Mouse (Mus musculus) ES-E14 (cell line): Measurements from ENCODE around the gene Fgr. TPM values are rescaled to one million over a fixed set of nuclear protein-coding genes. Genes with fewer than 3 reads are reported as not detected.
A peak's percentile ranks its signal among the peaks of the same experiment; 100 is the strongest.

Experiments used
- DNase-seq: peaks from one replicate; pipeline ENCODE4 v3.0.0-alpha.2; 2013; ENCODE audit warnings: low read depth, low spot score
- H3K27ac ChIP-seq: 2 replicates; pipeline ENCODE4 v1.5.1; 2012; ENCODE audit warnings: low read depth, mild to moderate bottlenecking, low read length, moderate library complexity, mixed read lengths; ENCODE audit not compliant: poor library complexity, insufficient read depth, severe bottlenecking
- H3K36me3 ChIP-seq: 2 replicates; pipeline ENCODE4 v1.6.1; 2012; ENCODE audit warnings: mild to moderate bottlenecking, low read length, moderate library complexity, mixed read lengths; ENCODE audit not compliant: control insufficient read depth, poor library complexity, insufficient read depth, severe bottlenecking
- H3K4me1 ChIP-seq, 2 experiments: fragments of 150-350 bp in 1 of 2; sonication (generic) in 1 of 2; 2 replicates each; pipeline ENCODE4 v1.6.1; 2012; ENCODE audit warnings: low read length in 2 of 2, mild to moderate bottlenecking in 1 of 2, mixed read lengths in 1 of 2; ENCODE audit not compliant: control insufficient read depth in 2 of 2, insufficient read depth in 2 of 2, poor library complexity in 1 of 2
- H3K4me3 ChIP-seq, 2 experiments: fragments of 150-350 bp in 1 of 2; sonication (generic) in 1 of 2; 2 replicates each; pipeline ENCODE4 v1.5.1; 2012; ENCODE audit warnings: low read length in 2 of 2, low read depth in 1 of 2, mild to moderate bottlenecking in 1 of 2, mixed read lengths in 1 of 2; ENCODE audit not compliant: insufficient read depth in 1 of 2, poor library complexity in 1 of 2, severe bottlenecking in 1 of 2
- H3K9ac ChIP-seq: 2 replicates; pipeline ENCODE4 v1.6.1; 2012; ENCODE audit warnings: low read depth, mild to moderate bottlenecking, low read length, mixed read lengths; ENCODE audit not compliant: poor library complexity, insufficient read depth, severe bottlenecking
- H3K9me3 ChIP-seq: fragments of 150-350 bp; sonication (generic); 2 replicates; pipeline ENCODE4 v1.6.1; 2012; ENCODE audit warnings: low read depth, mild to moderate bottlenecking, low read length; ENCODE audit not compliant: control insufficient read depth, insufficient read depth
- CHD2 ChIP-seq: IDR thresholded peaks from 2 replicates; pipeline ENCODE4 v1.6.1; 2014; ENCODE audit warnings: mild to moderate bottlenecking, low read depth, low read length, inconsistent platforms
- HCFC1 ChIP-seq: IDR thresholded peaks from 2 replicates; pipeline ENCODE4 v1.6.1; 2012; ENCODE audit warnings: low read length, inconsistent platforms, borderline replicate concordance; ENCODE audit not compliant: insufficient read depth
- MAFK ChIP-seq: IDR thresholded peaks from 2 replicates; pipeline ENCODE4 v1.6.1; 2014; ENCODE audit warnings: mild to moderate bottlenecking, low read depth, low read length, inconsistent platforms; ENCODE audit not compliant: insufficient read depth
- ZC3H11A ChIP-seq: IDR thresholded peaks from 2 replicates; pipeline ENCODE4 v1.6.1; 2012; ENCODE audit warnings: low read depth, mild to moderate bottlenecking, inconsistent platforms, low read length, borderline replicate concordance
- ZNF384 ChIP-seq: IDR thresholded peaks from 2 replicates; pipeline ENCODE4 v1.6.1; 2012; ENCODE audit warnings: low read depth, low read length, inconsistent platforms
- in situ Hi-C, 2 experiments: fragments of 600-800 bp; cut with MboI; formaldehyde crosslinking; loops; one replicate each; pipeline ENCODE4 v1.15.1; 2025; ENCODE audit warnings: low sequenced_read_pairs in 2 of 2, inconsistent platforms in 1 of 2; ENCODE audit not compliant: unreplicated experiment in 2 of 2
- total RNA-seq: library from RNA; depleted of rRNA; stranded (reverse); fragments of 300-350 nt; gene quantifications from 2 replicates; pipeline ENCODE4 v1.2.3, GENCODE M21; 2012

Gene Fgr
- total RNA-seq, 1 experiment, result 1.8 TPM

- Histone ChIP-seq H3K9me3 (no peaks in the 10 kb centered on the region), H3K4me3 (peak overlapping the region in 1 of 2 experiments; percentile 39; a peak in 1 of 4 replicates), H3K4me1 (peaks cover 22 to 67% of the 10 kb centered on the region in 2 experiments), H3K9ac (0 out of 2 replicates have a peak overlapping the region, but pooled peaks have one; percentile 31), H3K36me3 (peaks cover 32% of the 10 kb centered on the region; the same call in 1 of the 2 replicates), H3K27ac (no peak overlapping the region; the same call in 1 of the 2 replicates)
- DNase-seq, result no peak
- in situ Hi-C loops, result no loop called here
- TF ChIP-seq HCFC1 (no peak), ZNF384 (no peak), CHD2 (no peak), MAFK (no peak), ZC3H11A (no peak)
These were observed 72.9 kb downstream of the Fgr start for GRCm38 (mm10) chr4:133046691-133047352.

GRCm38 (mm10) chr4:133047353-133048105, 73.6 kb downstream of the Fgr start:
- no peak for DNase-seq

GRCm38 (mm10) chr4:133049071-133049920, 75.4 kb downstream of the Fgr start:
- TF ChIP-seq HCFC1 (no peak), CHD2 (no peak), ZNF384 (no peak)
- peaks cover 26 to 71% of the 10 kb centered on the region in 2 experiments for H3K4me1 ChIP-seq
- DNase-seq, result no peak
- H3K27ac ChIP-seq, result no peak overlapping the region; the same call in 1 of the 2 replicates
- peaks cover 42% of the 10 kb centered on the region; the same call in 1 of the 2 replicates for H3K36me3 ChIP-seq
- H3K9ac ChIP-seq, result no peak overlapping the region
- in situ Hi-C loops, result no loop called here
- H3K9me3 ChIP-seq, result no peaks in the 10 kb centered on the region
- no peak overlapping the region for H3K4me3 ChIP-seq

More at GRCm38 (mm10) chr4:133047353-133048105, 73.6 kb downstream of the Fgr start:
- no peak overlapping the region for H3K27ac ChIP-seq
- no peak overlapping the region for H3K4me3 ChIP-seq
- in situ Hi-C loops, result no loop called here
- H3K9me3 ChIP-seq, result no peaks in the 10 kb centered on the region
- no peak for TF ChIP-seq ZNF384
- no peak overlapping the region for H3K9ac ChIP-seq
- H3K36me3 ChIP-seq, result peaks cover 34% of the 10 kb centered on the region; the same call in 1 of the 2 replicates
- H3K4me1 ChIP-seq, result peaks cover 24 to 70% of the 10 kb centered on the region in 2 experiments

- no peak for DNase-seq
- no peaks in the 10 kb centered on the region for H3K9me3 ChIP-seq
- H3K4me3 ChIP-seq, result no peak overlapping the region
- H3K36me3 ChIP-seq, result peaks cover 49% of the 10 kb centered on the region
- no peak overlapping the region for H3K27ac ChIP-seq
- TF ChIP-seq MAFK (no peak), CHD2 (no peak), HCFC1 (no peak), ZNF384 (no peak), ZC3H11A (no peak)
- in situ Hi-C loops, result no loop called here
- H3K9ac ChIP-seq, result no peak overlapping the region
- peaks cover 27 to 67% of the 10 kb centered on the region in 2 experiments for H3K4me1 ChIP-seq
These were observed 76.4 kb downstream of the Fgr start for GRCm38 (mm10) chr4:133050196-133050836.
